Mouse (Mus musculus) heart, embryonic 14.5 days (tissue): ENCODE data around the gene Pkp4. TPM values are rescaled to one million over a fixed set of nuclear protein-coding genes. Genes with fewer than 3 reads are reported as not detected.

Source experiments
- ATAC-seq: fragments of 200-750 bp; cut with Nextera tagmentation; 2 replicates; pipeline ENCODE4 v1.8.0; 2017; ENCODE audit warnings: low read depth, moderate TSS enrichment; ENCODE audit not compliant: insufficient number of reproducible peaks, insufficient read depth, low FRiP score
- H3K27ac ChIP-seq, 2 experiments: fragments of 200-500 bp in 1 of 2; fragments of 300-500 bp in 1 of 2; sonication (generic) in 1 of 2; replicated peaks in 1 of 2; 2 replicates each; pipeline ENCODE4 v1.5.1; 2012 to 2014; ENCODE audit warnings: low read depth in 2 of 2, low read length in 2 of 2, control low read depth in 1 of 2, mild to moderate bottlenecking in 1 of 2, mixed read lengths in 1 of 2; ENCODE audit not compliant: control insufficient read depth in 1 of 2, insufficient read depth in 1 of 2
- H3K27me3 ChIP-seq: fragments of 300-500 bp; sonication (generic); 2 replicates; pipeline ENCODE4 v1.6.1; 2014; ENCODE audit warnings: mild to moderate bottlenecking, low read length, control low read depth; ENCODE audit not compliant: control insufficient read depth, insufficient read depth
- H3K36me3 ChIP-seq: fragments of 300-500 bp; sonication (generic); 2 replicates; pipeline ENCODE4 v1.6.1; 2014; ENCODE audit warnings: mild to moderate bottlenecking, control low read depth, low read length, mixed read lengths; ENCODE audit not compliant: control insufficient read depth, insufficient read depth
- H3K4me1 ChIP-seq, 2 experiments: fragments of 200-500 bp in 1 of 2; fragments of 300-500 bp in 1 of 2; sonication (generic) in 1 of 2; 2 replicates each; pipeline ENCODE4 v1.6.1; 2012 to 2014; ENCODE audit warnings: low read length in 2 of 2, control low read depth in 1 of 2, mixed read lengths in 1 of 2; ENCODE audit not compliant: control insufficient read depth in 2 of 2, insufficient read depth in 2 of 2
- H3K4me2 ChIP-seq: fragments of 300-500 bp; sonication (generic); 2 replicates; pipeline ENCODE4 v1.6.1; 2014; ENCODE audit warnings: mild to moderate bottlenecking, low read length
- H3K4me3 ChIP-seq, 2 experiments: fragments of 200-500 bp in 1 of 2; fragments of 300-500 bp in 1 of 2; sonication (generic) in 1 of 2; 2 replicates each; pipeline ENCODE4 v1.5.1; 2012 to 2014; ENCODE audit warnings: low read length in 2 of 2, mild to moderate bottlenecking in 2 of 2, control low read depth in 1 of 2, low read depth in 1 of 2, moderate library complexity in 1 of 2; ENCODE audit not compliant: control insufficient read depth in 1 of 2, insufficient read depth in 1 of 2
- H3K9ac ChIP-seq: fragments of 300-500 bp; sonication (generic); 2 replicates; pipeline ENCODE4 v1.6.1; 2014; ENCODE audit warnings: mild to moderate bottlenecking, low read length
- H3K9me3 ChIP-seq: fragments of 300-500 bp; sonication (generic); 2 replicates; pipeline ENCODE4 v1.6.1; 2016; ENCODE audit warnings: low read length, control low read depth; ENCODE audit not compliant: control insufficient read depth
- WGBS: fragments of 180-500 bp; shearing (Covaris S2); extraction: QIAGEN DNeasy Blood & Tissue Kit; methylation state at CpG from one replicate; pipeline ENCODE4 v1.1.7; 2014; 5-methylcytosine and 5-hydroxymethylcytosine counted together
- polyA plus RNA-seq: library from polyadenylated mRNA; unstranded; fragments of >200 nt; fragmentation: Nextera tagmentation; extraction: Ambion mirVana; gene quantifications from 2 replicates; pipeline ENCODE4 v1.2.1, GENCODE M21; 2014

Pkp4 gene
- polyA plus RNA-seq, 1 experiment from 2014 or later: 54.8 TPM

DNA sequence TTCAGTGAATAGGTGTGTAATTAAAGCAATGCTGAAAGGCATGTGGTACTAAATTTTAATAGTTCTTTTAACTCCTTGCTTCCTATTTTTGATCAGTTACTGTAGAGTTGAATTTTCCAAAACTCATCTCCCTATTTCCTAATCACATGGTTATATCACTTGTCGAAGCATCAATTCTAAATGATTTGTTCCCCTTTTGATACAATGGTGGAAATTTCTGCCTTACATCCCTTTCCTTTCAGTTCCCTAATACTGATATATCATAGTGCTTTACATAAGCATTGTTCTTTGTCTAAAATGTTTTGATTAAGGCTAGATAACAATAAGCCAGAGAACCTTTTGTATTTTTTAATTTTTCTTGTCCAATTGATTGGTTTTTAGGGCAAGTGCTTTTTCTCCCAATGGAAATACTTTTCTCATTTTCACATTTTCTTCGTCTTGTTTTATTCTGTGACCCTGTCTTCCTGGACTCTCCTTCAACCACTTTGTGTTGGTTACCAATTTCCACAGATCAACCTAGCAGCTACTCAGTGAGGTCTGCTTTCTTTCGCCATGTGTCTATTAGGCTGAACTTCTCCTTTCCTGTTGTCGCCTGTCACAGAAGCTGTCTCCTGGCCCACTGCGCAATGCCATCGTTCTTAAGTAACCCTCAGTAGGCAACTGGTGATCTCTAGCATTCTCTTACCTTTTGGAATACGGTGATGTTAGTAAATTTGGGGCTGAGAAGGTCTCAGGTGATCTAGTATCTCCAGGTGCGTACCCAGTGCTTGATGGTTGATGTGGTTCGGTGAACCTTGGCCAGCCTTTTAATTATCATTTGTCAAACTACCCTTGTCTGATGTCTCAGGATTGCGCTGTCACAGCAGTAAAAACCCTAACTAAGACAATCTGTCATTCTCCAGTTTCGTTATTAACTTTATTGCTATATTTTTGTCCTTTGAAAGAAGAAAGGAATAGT is 23.7 kb downstream of the Pkp4 start:
- Histone ChIP-seq H3K27ac (no peak overlapping the region), H3K4me2 (no peak overlapping the region), H3K9ac (no peak overlapping the region), H3K9me3 (no peaks in the 10 kb centered on the region), H3K27me3 (no peaks in the 10 kb centered on the region), H3K36me3 (peaks cover 17% of the 10 kb centered on the region), H3K4me1 (peaks cover 7 to 9% of the 10 kb centered on the region in 2 experiments; a peak in 3 of 4 replicates), H3K4me3 (no peak overlapping the region)
- ATAC-seq: no peak
- 91% methylated on average over 11 of the region's 11 CpGs for WGBS

- WGBS: 84% methylated on average over 8 of the region's 8 CpGs
Observed at GRCm38 (mm10) chr2:59186122-59186521, 25.5 kb downstream of the Pkp4 start.

GRCm38 (mm10) chr2:59186966-59187365 is 26.3 kb downstream of the Pkp4 start:
- H3K27ac ChIP-seq: no peak overlapping the region
- ATAC-seq: no peak
- no peak overlapping the region for H3K9ac ChIP-seq
- no peak overlapping the region for H3K4me2 ChIP-seq
- H3K36me3 ChIP-seq: peaks cover 17% of the 10 kb centered on the region
- H3K9me3 ChIP-seq: no peaks in the 10 kb centered on the region
- WGBS: 93% methylated on average over 6 of the region's 6 CpGs
- H3K27me3 ChIP-seq: no peaks in the 10 kb centered on the region
- H3K4me1 ChIP-seq: peaks cover 24 to 26% of the 10 kb centered on the region in 2 experiments
- H3K4me3 ChIP-seq: no peak overlapping the region

More at GRCm38 (mm10) chr2:59186122-59186521, 25.5 kb downstream of the Pkp4 start:
- Histone ChIP-seq H3K9me3 (no peaks in the 10 kb centered on the region), H3K4me3 (no peak overlapping the region), H3K27me3 (no peaks in the 10 kb centered on the region), H3K9ac (no peak overlapping the region), H3K4me2 (no peak overlapping the region), H3K36me3 (peaks cover 17% of the 10 kb centered on the region), H3K27ac (no peak overlapping the region), H3K4me1 (peaks cover 18 to 20% of the 10 kb centered on the region in 2 experiments)
- ATAC-seq: no peak

- Histone ChIP-seq H3K4me2 (no peak overlapping the region), H3K4me1 (peaks cover 26 to 39% of the 10 kb centered on the region in 2 experiments), H3K36me3 (peaks cover 17% of the 10 kb centered on the region), H3K9me3 (no peaks in the 10 kb centered on the region), H3K27ac (0 out of 4 replicates have a peak overlapping the region, but pooled peaks of 1 of the 2 experiments have one; percentile 3), H3K27me3 (no peaks in the 10 kb centered on the region), H3K9ac (no peak overlapping the region), H3K4me3 (no peak overlapping the region)
- 82% methylated on average over 8 of the region's 8 CpGs for WGBS
- no peak for ATAC-seq
Observed at GRCm38 (mm10) chr2:59188306-59188705, 27.7 kb downstream of the Pkp4 start.

- Histone ChIP-seq H3K27me3 (no peaks in the 10 kb centered on the region), H3K36me3 (peaks cover 14% of the 10 kb centered on the region), H3K4me3 (no peak overlapping the region), H3K4me1 (peaks cover 26 to 49% of the 10 kb centered on the region in 2 experiments), H3K9ac (no peak overlapping the region), H3K9me3 (no peaks in the 10 kb centered on the region), H3K27ac (peak overlapping the region; percentile 39 to 47; a peak in 2 of 4 replicates), H3K4me2 (no peak overlapping the region)
- ATAC-seq: no peak
- 72% methylated on average over 5 of the region's 5 CpGs for WGBS
Observed at GRCm38 (mm10) chr2:59189661-59190185, 29.1 kb downstream of the Pkp4 start.

DNA sequence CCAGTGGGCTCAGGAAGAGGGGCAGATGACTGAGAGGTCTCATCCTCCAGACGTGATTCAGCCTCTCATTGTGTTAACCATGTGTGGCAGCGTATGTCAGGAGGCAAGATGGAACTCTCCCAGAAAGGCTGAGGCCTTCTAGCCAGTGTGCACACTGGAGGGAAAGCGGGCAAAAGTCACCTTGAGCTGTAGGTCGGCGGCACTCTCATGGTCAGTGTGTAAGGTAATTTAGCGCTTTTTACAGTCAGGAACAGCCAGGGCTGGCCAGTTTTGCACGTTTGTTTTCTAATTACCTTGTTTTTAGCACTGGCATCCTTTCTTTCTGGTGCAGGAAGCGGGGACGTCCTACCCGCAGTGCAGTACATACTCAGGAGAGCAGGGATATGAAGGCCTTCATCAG is 29.5 kb downstream of the Pkp4 start:
- WGBS: 79% methylated on average over 10 of the region's 10 CpGs
- Histone ChIP-seq H3K9ac (no peak overlapping the region), H3K4me1 (peaks cover 26 to 49% of the 10 kb centered on the region in 2 experiments), H3K9me3 (no peaks in the 10 kb centered on the region), H3K4me2 (no peak overlapping the region), H3K4me3 (no peak overlapping the region), H3K36me3 (peaks cover 14% of the 10 kb centered on the region), H3K27ac (peak overlapping the region; percentile 39 to 47; a peak in 1 of 4 replicates), H3K27me3 (no peaks in the 10 kb centered on the region)
- ATAC-seq: no peak

GRCm38 (mm10) chr2:59191466-59191865 is 30.8 kb downstream of the Pkp4 start:
- Histone ChIP-seq H3K4me1 (peaks cover 24 to 52% of the 10 kb centered on the region in 2 experiments), H3K9ac (no peak overlapping the region), H3K27me3 (no peaks in the 10 kb centered on the region), H3K27ac (no peak overlapping the region), H3K9me3 (no peaks in the 10 kb centered on the region), H3K4me2 (no peak overlapping the region), H3K4me3 (no peak overlapping the region), H3K36me3 (peaks cover 14% of the 10 kb centered on the region)
- 75% methylated on average over 8 of the region's 8 CpGs for WGBS
- no peak for ATAC-seq
